Mouse (Mus musculus): ENCODE results near the gene Myoz2.

The Myoz2 gene

GRCm38 (mm10) chr3:123007386-123007785, 27.4 kb downstream of the Myoz2 start:
- no peak for DNase-seq (ENCODE audit: low spot score)

DNA sequence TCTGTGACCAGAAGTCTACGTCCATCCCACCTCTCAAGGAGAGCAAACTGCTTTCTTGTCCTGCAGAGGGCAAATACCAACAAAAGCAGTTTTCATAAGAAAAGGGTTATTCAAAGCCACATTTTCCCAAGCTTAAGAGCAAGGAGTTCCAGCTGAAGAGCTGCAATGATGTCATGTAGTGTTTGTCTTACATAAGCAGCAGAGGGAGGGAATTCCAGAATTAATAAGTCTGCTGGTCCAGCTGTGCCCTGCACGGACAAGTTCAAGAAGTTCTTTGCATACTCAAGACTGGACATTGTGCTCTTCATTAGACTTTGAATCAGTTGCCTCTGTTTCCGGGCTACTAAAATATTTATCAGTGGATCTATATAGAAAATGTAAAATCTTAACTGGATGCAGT, 33.8 kb downstream of the Myoz2 start:
- DNase-seq (ENCODE audit: low spot score) = no peak

- DNase-seq (ENCODE audit: low spot score) = no peak
These were observed 36.3 kb downstream of the Myoz2 start for GRCm38 (mm10) chr3:122998511-122998910.

DNA sequence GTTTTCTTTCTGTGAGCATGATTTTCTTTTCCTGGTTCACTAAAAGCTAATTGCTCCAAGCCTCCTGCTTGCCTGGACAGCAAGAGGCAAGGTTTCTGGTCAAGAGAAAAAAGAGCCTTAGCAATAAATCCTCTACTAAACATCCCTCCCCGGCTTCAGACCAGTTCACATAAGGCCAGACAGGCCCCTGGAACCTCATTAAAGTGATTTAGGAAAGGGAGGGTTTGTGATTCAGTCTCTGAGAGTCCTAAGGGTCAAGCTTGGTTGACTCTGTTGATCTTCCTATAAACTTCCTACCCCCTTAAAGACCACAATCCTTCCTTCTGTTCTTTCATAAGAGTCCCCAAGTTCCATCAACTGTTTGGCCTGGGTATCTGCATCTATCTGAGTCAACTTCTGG, 37.8 kb downstream of the Myoz2 start:
- no peak for DNase-seq (ENCODE audit: low spot score)

DNA sequence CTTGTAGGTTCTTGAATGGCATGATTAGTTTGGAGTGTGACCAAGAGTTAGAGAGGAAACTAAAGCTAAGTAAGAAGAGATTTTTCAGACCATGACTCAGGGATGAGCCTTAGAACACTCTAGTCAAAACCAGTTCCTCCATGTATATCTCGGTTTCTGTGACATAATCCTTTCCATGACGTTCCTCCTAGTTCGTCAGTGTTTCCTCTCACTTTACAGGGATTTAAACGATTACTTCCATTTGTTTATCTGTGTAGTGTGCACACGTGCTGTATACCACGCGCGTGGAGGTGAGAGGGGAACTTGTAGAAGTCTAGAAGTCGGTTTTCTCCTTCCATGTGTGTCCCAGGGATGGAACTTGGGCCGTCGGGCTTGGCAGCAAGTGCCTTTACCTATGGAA, 47.9 kb downstream of the Myoz2 start:
- DNase-seq (ENCODE audit: low spot score) = no peak

GRCm38 (mm10) chr3:122986386-122986785, 48.4 kb downstream of the Myoz2 start:
- peak; percentile 85 for DNase-seq (ENCODE audit: low spot score)

GRCm38 (mm10) chr3:122985183-122985944, 49.5 kb downstream of the Myoz2 start:
- DNase-seq (ENCODE audit: low spot score) = no peak

- peak; percentile 94 for DNase-seq (ENCODE audit: low spot score)
These were observed 50.3 kb downstream of the Myoz2 start, which contains the start of gene Usp53 for GRCm38 (mm10) chr3:122984249-122985182. TSS of gene Usp53 (minus strand) at chr3:122984510.

DNA sequence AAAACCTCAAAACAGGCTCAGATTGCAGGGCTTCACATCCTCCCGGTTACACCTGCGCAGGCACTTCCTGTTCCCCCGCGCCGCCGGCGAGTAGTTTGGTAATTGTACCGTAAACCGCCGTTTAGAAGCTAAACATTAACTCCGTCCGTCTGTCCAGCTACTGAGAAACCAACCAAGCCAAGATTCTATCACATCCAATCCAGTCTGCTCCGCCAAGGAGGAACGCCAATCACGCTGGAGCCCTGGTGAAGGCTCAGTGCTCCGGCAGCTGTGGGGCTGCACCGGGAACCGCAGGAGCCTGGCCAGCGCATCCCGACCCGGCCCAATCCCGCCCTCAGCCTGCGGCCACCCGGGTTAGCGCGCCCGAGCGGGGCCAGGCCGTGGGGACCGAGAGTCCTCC, 51.0 kb downstream of the Myoz2 start:
- DNase-seq (ENCODE audit: low spot score) = no peak

- DNase-seq (ENCODE audit: low spot score) = no peak
These were observed 58.9 kb downstream of the Myoz2 start for GRCm38 (mm10) chr3:122975964-122976363.

- DNase-seq (ENCODE audit: low spot score) = no peak
These were observed 59.5 kb downstream of the Myoz2 start for GRCm38 (mm10) chr3:122975363-122975762.

DNA sequence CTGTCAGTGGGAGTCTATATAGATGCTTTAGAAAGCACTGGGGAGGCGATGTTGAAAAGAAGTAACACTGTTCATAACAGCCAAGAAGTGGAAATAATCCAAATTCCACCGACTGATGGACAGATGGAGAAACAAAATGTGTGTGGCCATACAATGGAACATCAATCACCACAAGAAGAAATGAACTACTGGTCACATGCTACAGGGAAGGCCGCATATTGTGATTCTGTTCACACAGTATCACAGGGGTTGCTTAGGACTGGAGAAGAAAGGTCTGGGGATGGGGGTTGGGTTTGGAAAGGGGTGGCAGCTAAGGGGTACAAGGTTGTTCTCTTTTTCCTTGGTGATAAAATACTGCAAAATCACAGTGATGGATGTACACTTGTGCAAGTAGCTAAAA, 60.0 kb downstream of the Myoz2 start:
- DNase-seq (ENCODE audit: low spot score) = no peak

DNA sequence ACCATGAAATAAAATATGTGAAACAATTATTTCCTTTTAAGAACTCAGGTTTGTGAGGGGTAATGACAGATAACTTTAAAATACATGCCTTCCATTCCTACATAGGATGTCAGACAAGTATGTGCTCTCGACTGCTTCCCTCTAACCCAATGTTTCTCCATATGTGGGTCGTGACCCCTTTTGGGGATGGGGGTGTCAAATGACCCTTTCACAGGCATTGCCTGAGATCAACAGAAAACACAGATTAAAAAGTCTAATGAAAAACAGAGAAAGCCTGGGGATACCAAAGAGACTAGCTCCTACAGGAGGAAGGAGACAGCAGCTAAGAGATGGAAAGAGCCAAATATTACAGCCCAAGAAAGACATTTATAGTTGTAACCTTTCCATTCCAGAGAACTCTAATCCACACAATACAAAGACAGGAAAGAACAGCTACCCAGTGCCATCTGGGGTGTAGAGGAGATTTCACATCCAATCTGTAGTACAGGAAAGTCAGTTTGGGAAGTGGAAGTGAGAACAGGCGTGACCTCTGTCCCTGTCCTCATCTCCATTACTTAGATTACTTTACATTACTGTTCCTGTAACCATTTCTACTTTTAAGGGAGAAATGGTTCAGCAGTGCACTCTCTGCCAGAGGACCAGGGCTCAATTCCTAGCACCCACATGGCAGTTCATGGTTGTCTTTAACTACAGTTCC, 62.5 kb downstream of the Myoz2 start:
- DNase-seq (ENCODE audit: low spot score) = no peak

- no peak for DNase-seq (ENCODE audit: low spot score)
These were observed 66.4 kb downstream of the Myoz2 start for GRCm38 (mm10) chr3:122968391-122968790.

DNA sequence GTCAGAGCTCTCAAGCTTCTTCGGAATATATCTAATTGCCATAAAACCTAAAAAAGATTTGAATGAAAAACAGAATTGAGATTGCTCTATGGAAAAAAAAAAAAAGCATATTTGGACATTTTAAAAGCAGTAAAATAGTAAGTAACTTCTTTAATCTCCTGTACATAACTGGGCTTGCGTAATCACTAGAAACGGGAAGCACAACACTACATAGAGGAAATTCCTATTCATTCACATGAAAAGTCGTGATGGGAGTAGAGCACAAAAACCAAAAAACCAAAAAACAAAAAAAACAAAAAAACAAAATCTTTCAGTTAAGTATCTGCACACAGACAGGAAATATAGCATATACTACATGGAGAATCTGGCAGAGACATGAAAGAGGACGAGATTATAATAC, 70.5 kb downstream of the Myoz2 start:
- DNase-seq (ENCODE audit: low spot score) = no peak

Measured in ovary, adult 18-20 months (tissue).